Mouse (Mus musculus) embryonic fibroblast, embryonic 13.5 days (primary cell): Measurements from ENCODE around the gene Cad. TPM values are rescaled to one million over a fixed set of nuclear protein-coding genes. Genes with fewer than 3 reads are reported as not detected.

Experiments
- H3K27ac ChIP-seq: 2 replicates; pipeline ENCODE4 v1.5.1; 2012; ENCODE audit warnings: low read length, control low read depth, inconsistent platforms; ENCODE audit not compliant: insufficient read depth
- H3K4me1 ChIP-seq: 2 replicates; pipeline ENCODE4 v1.6.1; 2011; ENCODE audit warnings: low read length; ENCODE audit not compliant: control insufficient read depth, insufficient read depth
- H3K4me3 ChIP-seq: 2 replicates; pipeline ENCODE4 v1.5.1; 2011; ENCODE audit warnings: mild to moderate bottlenecking, control low read depth, low read length; ENCODE audit not compliant: insufficient read depth
- CTCF ChIP-seq: IDR thresholded peaks from 2 replicates; pipeline ENCODE4 v1.5.1; 2011; ENCODE audit warnings: mild to moderate bottlenecking, control low read depth, low read length, moderate library complexity, borderline replicate concordance; ENCODE audit not compliant: insufficient read depth
- POLR2A ChIP-seq: IDR thresholded peaks from 2 replicates; pipeline ENCODE4 v1.6.1; 2011; ENCODE audit warnings: low read depth, mild to moderate bottlenecking, control low read depth, low read length, moderate library complexity
- polyA plus RNA-seq: library from polyadenylated mRNA; stranded (reverse); fragments of >200 nt; gene quantifications from 2 replicates; pipeline ENCODE4 v1.2.4, GENCODE M21; 2011; ENCODE audit warnings: low read depth; ENCODE audit not compliant: missing spikeins, insufficient read length

Cad gene
- polyA plus RNA-seq, 1 experiment, result 32.6 TPM

DNA sequence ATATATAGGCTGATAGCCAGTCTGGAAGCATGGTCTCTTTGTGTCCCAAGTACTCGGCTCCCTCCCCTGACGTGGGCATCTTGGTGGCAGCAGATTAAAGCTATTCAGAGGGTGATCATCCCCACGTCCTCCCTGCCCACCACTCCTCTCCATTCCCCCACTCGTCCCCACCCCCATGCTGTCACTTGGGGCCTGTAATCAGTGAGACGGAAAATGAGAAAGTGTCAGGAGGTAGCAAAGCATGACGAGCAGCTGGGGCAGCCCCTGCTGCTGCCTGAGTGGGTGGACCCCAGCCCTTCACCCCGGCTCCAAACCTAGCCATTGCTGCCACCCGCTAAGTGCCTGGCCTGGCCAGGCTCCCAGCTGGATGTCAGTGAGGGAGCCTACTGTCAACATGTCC, 29.4 kb downstream of the Cad start:
- TF ChIP-seq CTCF (no peak), POLR2A (no peak)
- no peak overlapping the region for H3K27ac ChIP-seq
- H3K4me1 ChIP-seq, result peaks cover 12% of the 10 kb centered on the region
- H3K4me3 ChIP-seq, result no peak overlapping the region

DNA sequence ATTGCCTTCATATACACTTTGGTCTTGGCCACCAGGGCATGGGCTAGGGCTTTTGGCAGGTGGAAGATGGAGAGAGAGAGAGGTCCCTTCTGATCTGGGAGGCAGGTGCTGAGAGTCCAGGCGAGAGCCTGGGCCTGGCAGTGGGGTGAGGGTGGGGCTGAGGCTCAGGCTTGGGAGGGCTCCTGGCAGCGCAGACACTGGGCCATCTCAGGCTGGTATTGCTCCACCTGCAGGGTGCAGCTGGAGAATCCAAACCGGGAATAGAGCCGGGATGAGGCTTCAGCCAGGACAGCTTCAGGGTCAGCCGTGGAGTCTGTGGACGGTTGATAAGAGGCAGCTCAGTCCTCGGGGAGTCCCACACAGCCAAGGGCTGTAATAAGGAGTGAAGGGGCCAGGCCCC, 32.0 kb downstream of the Cad start:
- TF ChIP-seq POLR2A (no peak), CTCF (no peak)
- Histone ChIP-seq H3K27ac (no peak overlapping the region), H3K4me1 (peaks cover 12% of the 10 kb centered on the region), H3K4me3 (no peak overlapping the region)

DNA sequence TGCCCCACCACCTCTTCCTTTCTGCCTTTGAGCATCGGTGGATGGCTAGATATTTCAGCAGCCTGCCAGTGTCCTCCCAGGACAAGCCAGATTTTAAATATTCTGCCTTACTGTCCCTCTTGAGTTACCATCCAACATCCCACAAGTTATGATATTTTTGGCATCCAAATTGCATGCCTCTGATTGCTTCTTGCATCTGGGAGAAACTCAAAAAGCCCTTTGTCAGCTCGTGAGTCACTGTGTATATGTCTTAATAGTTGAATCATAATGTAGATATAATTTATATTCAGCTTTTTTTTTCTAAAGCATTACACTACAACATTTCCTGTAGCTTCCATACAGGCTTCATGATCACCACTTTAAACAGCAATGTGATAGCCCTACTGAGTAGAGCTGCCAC, 32.6 kb downstream of the Cad start:
- H3K4me3 ChIP-seq, result no peak overlapping the region
- H3K4me1 ChIP-seq, result peaks cover 12% of the 10 kb centered on the region
- TF ChIP-seq CTCF (no peak), POLR2A (no peak)
- H3K27ac ChIP-seq, result no peak overlapping the region

DNA sequence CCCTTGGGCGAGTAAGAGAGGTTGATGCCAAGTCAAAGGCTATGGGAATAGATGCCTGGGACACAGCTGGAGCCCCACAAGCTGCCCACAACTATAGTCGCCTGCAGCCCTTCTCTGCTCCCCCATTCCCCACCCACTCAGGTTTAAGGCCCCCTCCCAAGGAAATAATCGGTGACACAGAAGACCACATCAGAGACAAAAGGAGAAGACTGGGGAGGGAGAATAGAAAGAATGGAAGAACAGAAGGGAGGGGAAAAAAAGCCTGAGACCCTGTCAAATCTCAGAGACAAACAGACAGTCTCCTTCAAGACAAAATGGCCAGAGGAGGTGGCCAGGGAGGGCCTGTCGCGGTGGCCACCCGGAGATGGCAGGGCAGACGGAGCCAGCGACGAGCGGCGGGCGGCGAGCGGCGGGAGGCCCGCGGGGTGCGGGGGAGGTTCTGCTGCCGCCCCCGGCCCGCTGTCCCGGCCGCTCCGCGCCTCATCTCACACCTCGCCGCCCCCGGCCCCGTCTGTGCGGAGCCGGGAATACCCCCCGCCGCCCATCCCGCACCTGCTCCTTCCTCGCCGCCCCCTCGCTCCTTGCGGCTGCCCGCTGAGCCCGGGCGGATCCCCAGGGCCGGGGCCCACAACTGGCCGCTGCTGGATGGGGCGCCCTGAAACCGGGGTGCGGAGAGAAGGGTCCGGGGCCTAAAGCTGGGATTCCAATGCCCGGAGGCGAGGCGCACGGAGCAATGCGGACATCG, 37.8 kb downstream of the Cad start:
- no peak overlapping the region for H3K27ac ChIP-seq
- no peak overlapping the region for H3K4me3 ChIP-seq
- 0 out of 2 replicates have a peak, but pooled peaks cover under 1% of the 10 kb centered on the region for H3K4me1 ChIP-seq
- TF ChIP-seq CTCF (no peak), POLR2A (no peak)

DNA sequence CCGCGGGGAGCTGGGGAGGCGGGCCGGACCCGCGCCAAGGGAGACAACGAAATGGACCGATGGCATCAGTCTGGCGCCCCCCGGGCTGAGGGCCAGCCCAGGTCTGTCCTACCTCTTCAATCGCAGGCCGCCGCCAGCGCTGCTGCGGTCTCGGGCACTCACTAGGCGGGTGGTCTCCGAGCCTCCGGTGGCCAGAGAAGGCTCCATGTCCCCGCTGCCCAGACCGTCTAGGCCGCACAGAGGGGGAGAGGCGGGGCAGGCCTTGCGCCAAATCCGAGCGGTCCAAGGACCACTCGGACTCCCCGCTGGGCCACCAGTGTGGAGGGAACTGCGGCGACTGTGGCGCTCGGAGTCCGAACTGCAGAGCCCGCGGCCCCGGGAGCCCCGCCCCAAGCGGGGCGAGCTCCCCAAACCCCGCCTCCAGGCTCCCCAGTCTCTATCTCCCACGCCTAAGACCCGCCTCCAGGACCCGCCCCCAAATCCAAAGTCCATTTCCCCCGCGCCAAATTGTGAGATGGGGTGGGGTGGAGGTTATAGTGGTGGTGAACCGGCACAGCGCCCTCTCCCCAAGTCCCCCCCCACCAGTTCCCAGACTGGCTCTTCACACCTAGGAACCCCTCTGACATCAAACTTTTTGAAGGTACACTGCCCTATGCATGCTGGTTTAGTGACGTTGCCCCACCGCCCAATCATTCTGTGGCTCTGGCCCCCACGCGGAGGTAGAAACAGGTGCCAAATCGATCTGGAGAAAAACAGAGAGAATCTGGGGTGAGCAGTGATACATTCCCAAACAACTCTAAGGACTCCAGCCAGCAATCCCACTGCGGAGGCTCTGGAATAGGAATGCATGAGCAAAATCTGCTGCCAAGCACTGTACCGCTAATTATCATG, 38.8 kb downstream of the Cad start:
- Histone ChIP-seq H3K27ac (no peak overlapping the region), H3K4me1 (no peaks in the 10 kb centered on the region), H3K4me3 (peak overlapping the region; percentile 9; the same call in 1 of the 2 replicates)
- TF ChIP-seq CTCF, result no peak
- TF ChIP-seq POLR2A, result no peak

DNA sequence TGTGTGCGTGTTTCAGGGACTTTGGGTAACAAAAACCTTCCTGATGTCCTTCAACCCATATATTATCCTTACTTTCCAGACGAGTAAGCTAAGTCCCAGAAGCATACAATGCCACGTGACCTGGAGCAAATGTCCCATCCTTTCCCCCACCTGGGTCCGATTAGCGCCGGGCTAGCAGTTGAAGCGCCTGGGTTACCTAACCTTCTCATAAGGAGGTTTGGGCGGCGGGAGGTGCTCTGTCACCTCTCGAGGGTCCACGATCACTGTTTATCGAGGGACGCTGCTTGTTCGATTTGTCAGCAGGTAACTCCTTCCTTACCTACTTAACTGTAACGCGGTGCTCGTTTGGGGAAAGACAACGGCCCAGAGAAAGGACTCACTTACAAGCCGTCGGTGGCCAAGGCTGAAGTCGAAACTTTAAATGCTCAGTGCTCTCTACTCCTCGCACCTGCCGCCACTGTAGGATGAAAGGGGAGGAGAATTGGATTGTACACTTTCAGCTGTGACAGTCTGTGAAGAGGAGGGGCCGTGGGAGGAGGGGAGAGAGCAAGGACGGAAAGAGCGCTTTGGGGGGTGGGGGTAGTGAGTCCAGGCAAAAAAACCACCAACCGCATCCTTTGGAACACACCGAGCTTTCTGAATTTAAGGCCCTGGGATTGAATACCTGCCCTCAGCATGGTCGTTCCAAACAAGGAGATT, 39.7 kb downstream of the Cad start:
- no peak overlapping the region for H3K27ac ChIP-seq
- TF ChIP-seq CTCF (no peak), POLR2A (no peak)
- H3K4me3 ChIP-seq, result no peak overlapping the region
- no peaks in the 10 kb centered on the region for H3K4me1 ChIP-seq

DNA sequence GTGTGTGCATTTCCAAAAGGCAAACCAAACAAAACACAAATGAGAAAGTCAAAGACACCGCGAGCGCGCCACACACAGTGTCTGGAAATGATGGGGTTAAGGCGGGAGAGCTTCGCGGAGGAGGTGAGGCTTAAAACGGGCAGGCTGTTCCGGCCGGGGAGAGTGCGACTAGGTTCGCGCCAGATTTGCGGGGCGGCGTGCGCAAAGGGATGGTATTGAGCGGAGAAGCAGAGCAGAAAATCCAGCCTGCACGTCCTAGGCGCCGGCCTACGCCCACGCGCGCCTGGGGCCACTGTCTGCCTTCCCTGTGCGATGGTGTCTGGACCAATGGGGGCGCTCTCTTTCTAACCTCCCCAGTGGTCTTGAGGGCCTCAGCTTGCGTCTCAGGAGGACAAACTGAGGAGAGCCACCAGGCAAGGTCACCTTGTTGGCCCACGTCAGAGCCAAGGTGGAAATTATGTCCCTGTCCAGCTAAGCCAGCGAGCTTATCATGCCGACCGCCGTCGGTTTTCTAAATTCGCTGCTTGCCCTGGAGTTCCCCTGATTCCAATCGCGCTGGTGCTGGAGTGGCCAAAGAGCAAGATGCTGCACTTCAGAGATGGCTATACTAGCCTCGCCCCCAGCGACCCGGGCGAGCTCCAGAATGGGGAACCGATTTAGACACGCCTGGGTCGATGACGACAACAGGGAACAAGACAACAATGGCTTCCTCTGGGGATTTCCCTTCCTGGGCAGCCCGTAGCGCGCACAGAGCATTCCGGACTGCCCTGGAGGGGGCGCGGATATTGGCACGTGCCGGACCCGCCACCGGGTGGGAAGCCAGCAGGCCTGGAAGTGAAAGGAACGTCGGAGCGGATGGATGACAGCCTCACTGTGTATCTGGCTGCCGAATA, 40.5 kb downstream of the Cad start:
- no peak for TF ChIP-seq CTCF
- TF ChIP-seq POLR2A, result no peak
- H3K4me3 ChIP-seq, result 0 out of 2 replicates have a peak overlapping the region, but pooled peaks have one; percentile 8
- H3K4me1 ChIP-seq, result no peaks in the 10 kb centered on the region
- no peak overlapping the region for H3K27ac ChIP-seq

DNA sequence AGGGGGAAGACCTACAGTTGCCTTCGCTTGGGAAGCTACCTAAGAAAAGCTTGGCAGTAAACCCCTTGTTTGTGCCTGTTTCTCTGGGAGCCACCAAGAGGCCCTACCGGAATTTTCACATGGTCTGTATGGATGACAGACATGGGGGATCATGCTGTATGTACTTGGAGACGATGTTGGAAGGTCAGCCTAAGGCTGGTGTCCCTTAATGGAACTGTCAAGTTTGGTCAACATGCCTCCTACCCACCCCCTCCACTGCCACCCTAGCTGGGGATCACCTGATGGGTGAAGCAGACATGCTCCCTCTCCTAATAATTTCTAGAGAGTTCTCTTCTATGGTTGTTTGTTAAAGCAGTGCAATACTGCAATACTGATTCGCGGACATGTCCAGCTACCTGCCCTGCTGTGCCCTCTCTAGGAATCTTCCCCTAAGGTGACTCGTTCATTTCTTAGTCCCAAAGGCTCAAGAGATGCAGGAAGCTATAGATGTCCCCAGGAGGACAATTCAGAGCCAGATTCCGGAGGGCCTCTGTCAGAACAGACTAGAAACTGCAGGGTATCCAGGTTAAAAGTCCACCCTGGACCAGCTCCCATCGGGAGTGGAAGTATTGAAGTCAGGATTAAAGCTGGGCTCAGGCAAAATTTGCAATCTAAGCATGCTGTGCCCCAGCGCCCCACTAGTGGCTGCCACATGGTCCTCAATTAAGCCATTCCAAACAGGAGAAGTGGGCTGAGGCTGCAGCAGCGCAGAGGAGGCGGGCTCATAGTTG, 41.3 kb downstream of the Cad start:
- no peaks in the 10 kb centered on the region for H3K4me1 ChIP-seq
- H3K27ac ChIP-seq, result no peak overlapping the region
- TF ChIP-seq CTCF, result no peak
- no peak for TF ChIP-seq POLR2A
- no peak overlapping the region for H3K4me3 ChIP-seq
